ENCODE assay signal across 8 mouse cellular contexts in genomic region chr3:154806626-154807025, GRCm38 (mm10).
A peak's percentile ranks its signal among the peaks of the same experiment; 100 is the strongest.
DNase-seq lines count a peak whose midpoint lies in the region; ATAC-seq and TF ChIP-seq lines count a peak whose summit lies in the region.

No protein-coding gene starts in this region.

- no peak overlapping the region for H3K9ac ChIP-seq in stomach, embryonic 15.5 days
- no peak overlapping the region for H3K9ac ChIP-seq in stomach, postnatal 0 days (ENCODE audit: low read length)
- H3K9ac ChIP-seq in liver, embryonic 11.5 days (ENCODE audit: low read depth, low read length) = no peak overlapping the region
- H3K9ac ChIP-seq in neural tube, embryonic 15.5 days (replicated peaks) = no peak overlapping the region

- no peaks in the 10 kb centered on the region for H3K36me3 ChIP-seq in stomach, embryonic 15.5 days
- no peaks in the 10 kb centered on the region for H3K36me3 ChIP-seq in stomach, postnatal 0 days (ENCODE audit: control insufficient read depth, insufficient read depth, low read length)
- H3K36me3 ChIP-seq in liver, embryonic 11.5 days (ENCODE audit: control insufficient read depth, insufficient read depth, low read length) = no peaks in the 10 kb centered on the region
- no peaks in the 10 kb centered on the region for H3K36me3 ChIP-seq in neural tube, embryonic 15.5 days

- no peak for TF ChIP-seq CTCF in stomach, postnatal 0 days (IDR thresholded peaks at IDR 0.05; ENCODE audit: low read depth)

- no peaks in the 10 kb centered on the region for H3K4me1 ChIP-seq in stomach, embryonic 15.5 days
- no peaks in the 10 kb centered on the region for H3K4me1 ChIP-seq in stomach, postnatal 0 days (replicated peaks; ENCODE audit: control insufficient read depth, insufficient read depth)
- no peaks in the 10 kb centered on the region for H3K4me1 ChIP-seq in liver, embryonic 11.5 days (replicated peaks; ENCODE audit: control insufficient read depth, insufficient read depth, low read length)
- peaks cover 32% of the 10 kb centered on the region for H3K4me1 ChIP-seq in neural tube, embryonic 15.5 days

- H3K4me2 ChIP-seq in stomach, embryonic 15.5 days = no peak overlapping the region
- no peak overlapping the region for H3K4me2 ChIP-seq in stomach, postnatal 0 days (replicated peaks; ENCODE audit: low read depth)
- no peak overlapping the region for H3K4me2 ChIP-seq in liver, embryonic 11.5 days
- no peak overlapping the region for H3K4me2 ChIP-seq in neural tube, embryonic 15.5 days

- H3K4me3 ChIP-seq in stomach, embryonic 15.5 days (replicated peaks) = no peak overlapping the region
- no peak overlapping the region for H3K4me3 ChIP-seq in stomach, postnatal 0 days (ENCODE audit: low read depth, low read length)
- H3K4me3 ChIP-seq in liver, embryonic 11.5 days (ENCODE audit: low read depth, low read length) = no peak overlapping the region
- H3K4me3 ChIP-seq in neural tube, embryonic 15.5 days (replicated peaks) = no peak overlapping the region

- H3K27ac ChIP-seq in stomach, embryonic 15.5 days = no peak overlapping the region
- no peak overlapping the region for H3K27ac ChIP-seq in stomach, postnatal 0 days (replicated peaks)
- no peak overlapping the region for H3K27ac ChIP-seq in liver, embryonic 11.5 days (ENCODE audit: low read depth, low read length)
- H3K27ac ChIP-seq in neural tube, embryonic 15.5 days (replicated peaks) = peak overlapping the region; percentile 54

- no peaks in the 10 kb centered on the region for H3K27me3 ChIP-seq in stomach, embryonic 15.5 days (replicated peaks)
- H3K27me3 ChIP-seq in stomach, postnatal 0 days (ENCODE audit: control insufficient read depth, insufficient read depth, low read length) = no peaks in the 10 kb centered on the region
- H3K27me3 ChIP-seq in liver, embryonic 11.5 days (replicated peaks; ENCODE audit: control insufficient read depth, insufficient read depth, low read length) = no peaks in the 10 kb centered on the region
- no peaks in the 10 kb centered on the region for H3K27me3 ChIP-seq in neural tube, embryonic 15.5 days (replicated peaks)

- 28% methylated on average over 7 of the region's 7 CpGs for WGBS in stomach, embryonic 15.5 days
- WGBS in stomach, postnatal 0 days = 21% methylated on average over 7 of the region's 7 CpGs
- WGBS in liver, embryonic 11.5 days = 47% methylated on average over 7 of the region's 7 CpGs
- 8% methylated on average over 7 of the region's 7 CpGs for WGBS in neural tube, embryonic 15.5 days

- no peaks in the 10 kb centered on the region for H3K9me3 ChIP-seq in stomach, embryonic 15.5 days
- H3K9me3 ChIP-seq in stomach, postnatal 0 days (ENCODE audit: control insufficient read depth, low read length) = no peaks in the 10 kb centered on the region
- no peaks in the 10 kb centered on the region for H3K9me3 ChIP-seq in liver, embryonic 11.5 days (ENCODE audit: control insufficient read depth, low read length)
- H3K9me3 ChIP-seq in neural tube, embryonic 15.5 days (replicated peaks) = no peaks in the 10 kb centered on the region

- no peak for DNase-seq in stomach, postnatal 0 days (ENCODE audit: low spot score)
- DNase-seq in heart, postnatal 14 days = peak; percentile 7 to 12
- DNase-seq in liver, embryonic 11.5 days (ENCODE audit: low spot score) = no peak
- no peak for DNase-seq in urinary bladder, postnatal 10 days (ENCODE audit: low spot score)
- no peak for DNase-seq in thymus, postnatal 0 days (ENCODE audit: low spot score)

- ATAC-seq in stomach, embryonic 15.5 days (ENCODE audit: insufficient read depth, low FRiP score, low read depth) = peak; percentile 14; the same call in 1 of the 2 replicates
- ATAC-seq in stomach, postnatal 0 days (ENCODE audit: low FRiP score, low TSS enrichment) = no peak
- 0 out of 2 replicates have a peak, but pooled peaks have one; percentile 47 for ATAC-seq in liver, embryonic 11.5 days (replicated peaks; ENCODE audit: low FRiP score)
- peak; percentile 64; the same call in 1 of the 2 replicates for ATAC-seq in neural tube, embryonic 15.5 days (ENCODE audit: low FRiP score)
- ATAC-seq in monocyte, adult 5-6 weeks (replicated peaks; ENCODE audit: insufficient number of reproducible peaks, low FRiP score, low TSS enrichment, poor library complexity, severe bottlenecking) = no peak

- intact Hi-C loops in heart, postnatal 14 days (cut with DNase I) = no loop called here

- TF ChIP-seq EP300 in stomach, postnatal 0 days (optimal IDR thresholded peaks at IDR 0.05) = no peak

Comparison
In these comparisons a context has a peak if more than half of its experiments do, and no peak if none do; other contexts are left out.
1. ATAC-seq: peak in stomach, embryonic 15.5 days (single experiment), liver, embryonic 11.5 days (single experiment) and neural tube, embryonic 15.5 days (single experiment); none in stomach, postnatal 0 days (single experiment) and monocyte, adult 5-6 weeks (single experiment).
2. DNase-seq: peak in heart, postnatal 14 days (2 of 2); none in stomach, postnatal 0 days (single experiment), liver, embryonic 11.5 days (single experiment), urinary bladder, postnatal 10 days (single experiment) and thymus, postnatal 0 days (single experiment).